ENCODE assay signal across 7 mouse cellular contexts in genomic region chr15:6244401-6244800, GRCm38 (mm10). TPM values are rescaled to one million over a fixed set of nuclear protein-coding genes. Genes with fewer than 3 reads are reported as not detected.
"Had no signal": no experiment of that assay in that cellular context is flagged by ENCODE, and none has a peak within 500 bp of the region (broad histone marks: within the 10 kb centered on the region; RNA-seq: fewer than 3 reads in every experiment).

No protein-coding gene starts in this region.

- ATAC-seq: midbrain, embryonic 13.5 days had no signal

- DNase-seq: left cerebral cortex, postnatal 4 days; lung, adult 18-20 months; spleen, adult 18-20 months; thymus, adult 18-20 months; thymus, postnatal 25 days had no signal

RNA-seq across cellular contexts. Expression of gene Dab2, which starts 55.2 kb away (rescaled TPM):
- total RNA-seq: neutrophil, adult 5-6 weeks had no signal
